Mouse (Mus musculus) erythroblast, embryonic 14.5 days (primary cell): ENCODE measurements around the gene Rad50.

Experiments used
- GATA1 ChIP-seq: IDR thresholded peaks from 2 replicates; pipeline ENCODE4 v1.6.1; 2012; ENCODE audit warnings: low read length, inconsistent platforms, mixed read lengths
- TAL1 ChIP-seq: IDR thresholded peaks from 3 replicates; pipeline ENCODE4 v1.6.1; 2012; ENCODE audit warnings: low read length, inconsistent platforms, mixed read lengths

GRCm38 (mm10) chr11:53698521-53698920 lies 8.6 kb downstream of the Rad50 start:
- TF ChIP-seq GATA1 (no peak), TAL1 (no peak)
